Mouse (Mus musculus): ENCODE data around the gene Agbl1.

DNA sequence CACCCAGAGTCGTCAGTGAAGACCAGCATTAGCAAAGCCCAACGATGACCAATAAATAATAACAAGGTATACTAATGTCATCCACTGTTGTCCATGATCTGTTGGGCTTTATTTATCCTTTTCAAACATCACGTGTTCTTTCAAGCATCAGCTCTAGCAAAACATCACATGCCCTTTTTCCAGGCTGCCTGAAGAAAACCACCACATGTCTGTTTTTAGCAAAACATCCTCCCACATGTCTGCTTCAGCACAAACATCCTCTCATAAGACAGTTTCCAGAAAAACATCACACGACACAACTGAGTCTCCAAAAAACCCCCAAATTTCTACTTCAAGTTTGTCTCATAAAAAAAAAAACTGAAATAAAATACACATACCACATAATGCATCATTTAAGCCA lies 7.8 kb downstream of the Agbl1 start:
- TF ChIP-seq POLR2A (IDR thresholded peaks at IDR 0.05; ENCODE audit: control insufficient read depth, low read depth, low read length) (no peak), CTCF (IDR thresholded peaks at IDR 0.05; ENCODE audit: control insufficient read depth, insufficient read depth, insufficient replicate concordance, low read depth, low read length) (no peak)

Data from testis, adult 2 months (tissue).